In the genomic region with DNA sequence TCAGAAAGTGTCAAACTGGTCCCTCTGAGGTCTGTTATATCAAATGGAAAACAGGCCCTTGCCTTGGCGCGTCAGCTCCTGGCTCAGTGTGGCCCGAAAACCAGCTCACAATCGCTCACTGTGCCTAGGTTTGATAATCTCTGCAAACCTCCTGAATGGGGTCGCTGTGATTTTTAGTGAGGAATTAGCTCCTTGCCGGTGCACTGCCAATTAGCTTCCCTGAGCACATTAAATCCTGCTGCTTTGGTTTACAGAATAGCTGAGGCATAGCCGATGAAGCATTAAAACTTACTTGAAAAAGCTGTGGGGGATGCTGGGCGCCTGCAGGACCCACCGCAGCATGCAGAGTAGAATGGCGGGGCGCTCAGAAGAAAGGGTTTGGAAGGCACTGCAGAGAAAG, we compare ENCODE assay signal across 11 mouse cellular contexts. TPM values are rescaled to one million over a fixed set of nuclear protein-coding genes. Genes with fewer than 3 reads are reported as not detected.
DNase-seq lines count a peak whose midpoint lies in the region; ATAC-seq lines count a peak whose summit lies in the region.
"Had no signal": no experiment of that assay in that cellular context is flagged by ENCODE, and none has a peak within 500 bp of the region (broad histone marks: within the 10 kb centered on the region; RNA-seq: fewer than 3 reads in every experiment).

No protein-coding gene starts in this region.

- no peak overlapping the region for H3K9ac ChIP-seq in midbrain, embryonic 11.5 days (ENCODE audit: low read length)
- no peak overlapping the region for H3K9ac ChIP-seq in midbrain, embryonic 16.5 days (ENCODE audit: low read depth, low read length)
- H3K9ac ChIP-seq in embryonic facial prominence, embryonic 12.5 days: no peak overlapping the region
- H3K9ac ChIP-seq in hindbrain, embryonic 16.5 days (ENCODE audit: low read depth, low read length): no peak overlapping the region
- no peak overlapping the region for H3K9ac ChIP-seq in liver, embryonic 11.5 days (ENCODE audit: low read depth, low read length)

- no peak overlapping the region; the same call in 1 of the 2 replicates for H3K27ac ChIP-seq in midbrain, embryonic 11.5 days (ENCODE audit: low read depth, low read length)
- no peak overlapping the region for H3K27ac ChIP-seq in midbrain, embryonic 16.5 days (ENCODE audit: low read length)
- H3K27ac ChIP-seq in embryonic facial prominence, embryonic 12.5 days: no peak overlapping the region
- H3K27ac ChIP-seq in hindbrain, embryonic 16.5 days (ENCODE audit: low read depth, low read length): no peak overlapping the region
- no peak overlapping the region for H3K27ac ChIP-seq in liver, embryonic 11.5 days (ENCODE audit: low read depth, low read length)

- H3K4me3 ChIP-seq in midbrain, embryonic 11.5 days (ENCODE audit: low read depth, low read length): no peak overlapping the region
- no peak overlapping the region for H3K4me3 ChIP-seq in midbrain, embryonic 16.5 days (ENCODE audit: low read depth, low read length)
- no peak overlapping the region for H3K4me3 ChIP-seq in embryonic facial prominence, embryonic 12.5 days
- H3K4me3 ChIP-seq in hindbrain, embryonic 16.5 days (ENCODE audit: low read length): no peak overlapping the region
- no peak overlapping the region for H3K4me3 ChIP-seq in liver, embryonic 11.5 days (ENCODE audit: low read depth, low read length)

- no peaks in the 10 kb centered on the region for H3K9me3 ChIP-seq in midbrain, embryonic 11.5 days (ENCODE audit: control insufficient read depth, low read length)
- no peaks in the 10 kb centered on the region for H3K9me3 ChIP-seq in midbrain, embryonic 16.5 days (replicated peaks; ENCODE audit: control insufficient read depth, low read length, poor library complexity, severe bottlenecking)
- no peaks in the 10 kb centered on the region for H3K9me3 ChIP-seq in embryonic facial prominence, embryonic 12.5 days
- no peaks in the 10 kb centered on the region for H3K9me3 ChIP-seq in hindbrain, embryonic 16.5 days (ENCODE audit: control insufficient read depth, low read length)
- H3K9me3 ChIP-seq in liver, embryonic 11.5 days (ENCODE audit: control insufficient read depth, low read length): no peaks in the 10 kb centered on the region

- peaks cover 82% of the 10 kb centered on the region for H3K27me3 ChIP-seq in midbrain, embryonic 11.5 days (ENCODE audit: control insufficient read depth, insufficient read depth, low read length)
- peaks cover 61% of the 10 kb centered on the region for H3K27me3 ChIP-seq in midbrain, embryonic 16.5 days (ENCODE audit: control insufficient read depth, insufficient read depth, low read depth, low read length)
- H3K27me3 ChIP-seq in embryonic facial prominence, embryonic 12.5 days: peaks cover 13% of the 10 kb centered on the region; the same call in 1 of the 2 replicates
- H3K27me3 ChIP-seq in hindbrain, embryonic 16.5 days (replicated peaks; ENCODE audit: control insufficient read depth, insufficient read depth, low read length): peaks cover 44% of the 10 kb centered on the region
- H3K27me3 ChIP-seq in liver, embryonic 11.5 days (replicated peaks; ENCODE audit: control insufficient read depth, insufficient read depth, low read length): no peaks in the 10 kb centered on the region

- H3K4me1 ChIP-seq in midbrain, embryonic 11.5 days (ENCODE audit: control insufficient read depth, insufficient read depth, low read length): peaks cover 21% of the 10 kb centered on the region
- peaks cover 6% of the 10 kb centered on the region for H3K4me1 ChIP-seq in midbrain, embryonic 16.5 days (ENCODE audit: control insufficient read depth, insufficient read depth, low read length)
- peaks cover 4% of the 10 kb centered on the region for H3K4me1 ChIP-seq in embryonic facial prominence, embryonic 12.5 days
- no peaks in the 10 kb centered on the region; the same call in 1 of the 2 replicates for H3K4me1 ChIP-seq in hindbrain, embryonic 16.5 days (ENCODE audit: control insufficient read depth, insufficient read depth, low read depth, low read length)
- no peaks in the 10 kb centered on the region for H3K4me1 ChIP-seq in liver, embryonic 11.5 days (replicated peaks; ENCODE audit: control insufficient read depth, insufficient read depth, low read length)

- WGBS in midbrain, embryonic 11.5 days: 1% methylated on average over 11 of the region's 11 CpGs
- 5% methylated on average over 11 of the region's 11 CpGs for WGBS in midbrain, embryonic 16.5 days
- WGBS in embryonic facial prominence, embryonic 12.5 days: 4% methylated on average over 11 of the region's 11 CpGs
- 7% methylated on average over 11 of the region's 11 CpGs for WGBS in hindbrain, embryonic 16.5 days
- 22% methylated on average over 11 of the region's 11 CpGs for WGBS in liver, embryonic 11.5 days

- peak; percentile 93 for DNase-seq in midbrain, embryonic 11.5 days (ENCODE audit: low spot score, missing footprints)
- peak; percentile 49 for DNase-seq in retina, embryonic 14.5 days (ENCODE audit: low spot score)
- no peak for DNase-seq in liver, embryonic 11.5 days (ENCODE audit: low spot score)
- no peak for DNase-seq in cerebellum, postnatal 25 days

- H3K36me3 ChIP-seq in midbrain, embryonic 11.5 days (ENCODE audit: control insufficient read depth, insufficient read depth, low read length): no peaks in the 10 kb centered on the region
- no peaks in the 10 kb centered on the region for H3K36me3 ChIP-seq in midbrain, embryonic 16.5 days (ENCODE audit: control insufficient read depth, insufficient read depth, low read length)
- H3K36me3 ChIP-seq in embryonic facial prominence, embryonic 12.5 days: no peaks in the 10 kb centered on the region
- H3K36me3 ChIP-seq in hindbrain, embryonic 16.5 days (ENCODE audit: control insufficient read depth, insufficient read depth, low read length): no peaks in the 10 kb centered on the region
- no peaks in the 10 kb centered on the region for H3K36me3 ChIP-seq in liver, embryonic 11.5 days (ENCODE audit: control insufficient read depth, insufficient read depth, low read length)

- ATAC-seq in midbrain, embryonic 11.5 days (ENCODE audit: low FRiP score): peak; percentile 43; the same call in 1 of the 2 replicates
- ATAC-seq in midbrain, embryonic 16.5 days: no peak
- no peak for ATAC-seq in embryonic facial prominence, embryonic 12.5 days (ENCODE audit: insufficient number of reproducible peaks, insufficient read depth, low FRiP score, low TSS enrichment)
- peak; percentile 71; the same call in 1 of the 2 replicates for ATAC-seq in hindbrain, embryonic 16.5 days
- ATAC-seq in erythroid progenitor cell, adult 5-6 weeks (replicated peaks; ENCODE audit: low FRiP score, poor library complexity, severe bottlenecking): no peak
- no peak for ATAC-seq in liver, embryonic 11.5 days (replicated peaks; ENCODE audit: low FRiP score)

- H3K4me2 ChIP-seq in midbrain, embryonic 11.5 days: peak overlapping the region; percentile 30; the same call in 1 of the 2 replicates
- H3K4me2 ChIP-seq in midbrain, embryonic 16.5 days (ENCODE audit: low read length): no peak overlapping the region
- peak overlapping the region; percentile 21 for H3K4me2 ChIP-seq in embryonic facial prominence, embryonic 12.5 days (replicated peaks)
- H3K4me2 ChIP-seq in hindbrain, embryonic 16.5 days (ENCODE audit: low read length): peak overlapping the region; percentile 0; the same call in 1 of the 2 replicates
- no peak overlapping the region for H3K4me2 ChIP-seq in liver, embryonic 11.5 days

RNA-seq across cellular contexts. Expression of gene Dbx2, which starts 15.4 kb away (rescaled TPM):
- polyA plus RNA-seq in midbrain, embryonic 11.5 days (2014; fragmentation: Nextera tagmentation; extraction: Ambion mirVana): 3.0 and 4.0 TPM in 2 replicates
- polyA plus RNA-seq in midbrain, embryonic 16.5 days (2015; fragmentation: Nextera tagmentation; extraction: Ambion mirVana): 7.8 and 12.2 TPM in 2 replicates
- polyA plus RNA-seq in embryonic facial prominence, embryonic 12.5 days (2016; fragmentation: Nextera tagmentation; extraction: Ambion mirVana): 0.64 and 2.2 TPM in 2 replicates
- polyA plus RNA-seq in hindbrain, embryonic 16.5 days (2015; fragmentation: Nextera tagmentation; extraction: Ambion mirVana): 11.1 and 15.1 TPM in 2 replicates
- not detected in 2 replicates for total RNA-seq in erythroid progenitor cell, adult 5-6 weeks (2015; ENCODE audit: low replicate concordance)
- not detected in 2 replicates for total RNA-seq in erythroid progenitor cell, adult 5-6 weeks (2017; ENCODE audit: low replicate concordance)
- polyA plus RNA-seq in liver, embryonic 11.5 days (2014; fragmentation: Nextera tagmentation; extraction: Ambion mirVana): not detected in 2 replicates
- total RNA-seq: hematopoietic stem cell, adult 5-6 weeks; megakaryocyte, adult 5-6 weeks had no signal
- polyA plus RNA-seq: spleen, adult 2 months had no signal

Comparison
In these comparisons a context has a peak if more than half of its experiments do, and no peak if none do; other contexts are left out.
1. ATAC-seq: peak in midbrain, embryonic 11.5 days (single experiment) and hindbrain, embryonic 16.5 days (single experiment); none in midbrain, embryonic 16.5 days (single experiment), embryonic facial prominence, embryonic 12.5 days (single experiment), erythroid progenitor cell, adult 5-6 weeks (single experiment) and liver, embryonic 11.5 days (single experiment).
2. H3K4me2 ChIP-seq: peak in midbrain, embryonic 11.5 days (single experiment), embryonic facial prominence, embryonic 12.5 days (single experiment) and hindbrain, embryonic 16.5 days (single experiment); none in midbrain, embryonic 16.5 days (single experiment) and liver, embryonic 11.5 days (single experiment).
3. DNase-seq: peak in midbrain, embryonic 11.5 days (single experiment) and retina, embryonic 14.5 days (single experiment); none in liver, embryonic 11.5 days (single experiment) and cerebellum, postnatal 25 days (0 of 2).